Mouse (Mus musculus) cerebellum, postnatal 14 days (tissue): ENCODE results near the gene Klk1b5.

Experiments used
- DNase-seq, 2 experiments: peaks; one replicate each; pipeline ENCODE4 v3.0.0; 2021; ENCODE audit warnings: mixed read lengths in 2 of 2

Gene Klk1b5

DNA sequence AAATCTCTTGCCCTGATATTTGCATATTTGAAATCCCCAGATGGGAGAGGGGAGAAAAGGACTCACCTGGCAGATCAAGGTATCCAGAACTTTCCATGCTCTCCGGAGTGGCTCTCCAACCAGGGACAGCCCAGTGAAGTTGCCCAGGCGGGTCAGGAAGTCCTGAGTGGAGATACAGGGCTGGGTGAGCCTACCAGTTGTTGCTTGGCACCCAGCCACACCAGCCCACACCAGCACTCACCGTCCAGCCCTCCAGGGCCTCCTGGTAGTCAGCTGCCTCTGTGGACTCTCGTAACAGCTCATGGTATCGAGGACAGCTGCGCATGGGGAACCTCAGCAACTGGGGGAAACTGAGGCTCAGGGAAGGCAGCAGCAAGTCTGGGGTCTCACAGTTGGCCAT is 39.2 kb downstream of the Klk1b5 start:
- no peak for DNase-seq

GRCm38 (mm10) chr7:44257278-44257677 is 41.5 kb downstream of the Klk1b5 start, which contains the start of gene Acp4:
Acp4 (minus strand) TSS chr7:44257378.
- no peak for DNase-seq

- DNase-seq = no peak
These were observed 44.7 kb downstream of the Klk1b5 start for GRCm38 (mm10) chr7:44260410-44260809.

DNA sequence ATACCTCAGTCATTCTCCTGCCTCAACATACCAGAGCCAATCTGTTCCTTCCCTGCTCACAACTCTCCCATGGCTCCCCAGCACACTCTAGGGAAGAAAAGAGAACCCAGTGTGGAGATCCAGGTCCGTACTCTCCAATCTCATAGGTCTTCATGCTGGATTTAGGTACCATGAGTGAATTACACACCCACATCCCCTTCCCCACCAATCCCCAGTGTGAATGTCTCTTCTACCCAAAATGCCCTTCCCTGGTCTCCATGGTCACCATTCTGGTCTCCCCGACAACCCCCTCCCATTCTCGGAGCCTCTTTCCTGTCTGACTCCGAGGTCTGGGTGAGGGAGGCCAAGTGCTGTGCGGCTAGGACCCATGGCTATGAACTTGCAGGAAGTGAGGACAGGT is 45.4 kb downstream of the Klk1b5 start, which contains the start of gene Gm15517:
Gene Gm15517 (plus strand): TSS at position 301 of the 400 bp plus-strand sequence.
- no peak for DNase-seq

DNA sequence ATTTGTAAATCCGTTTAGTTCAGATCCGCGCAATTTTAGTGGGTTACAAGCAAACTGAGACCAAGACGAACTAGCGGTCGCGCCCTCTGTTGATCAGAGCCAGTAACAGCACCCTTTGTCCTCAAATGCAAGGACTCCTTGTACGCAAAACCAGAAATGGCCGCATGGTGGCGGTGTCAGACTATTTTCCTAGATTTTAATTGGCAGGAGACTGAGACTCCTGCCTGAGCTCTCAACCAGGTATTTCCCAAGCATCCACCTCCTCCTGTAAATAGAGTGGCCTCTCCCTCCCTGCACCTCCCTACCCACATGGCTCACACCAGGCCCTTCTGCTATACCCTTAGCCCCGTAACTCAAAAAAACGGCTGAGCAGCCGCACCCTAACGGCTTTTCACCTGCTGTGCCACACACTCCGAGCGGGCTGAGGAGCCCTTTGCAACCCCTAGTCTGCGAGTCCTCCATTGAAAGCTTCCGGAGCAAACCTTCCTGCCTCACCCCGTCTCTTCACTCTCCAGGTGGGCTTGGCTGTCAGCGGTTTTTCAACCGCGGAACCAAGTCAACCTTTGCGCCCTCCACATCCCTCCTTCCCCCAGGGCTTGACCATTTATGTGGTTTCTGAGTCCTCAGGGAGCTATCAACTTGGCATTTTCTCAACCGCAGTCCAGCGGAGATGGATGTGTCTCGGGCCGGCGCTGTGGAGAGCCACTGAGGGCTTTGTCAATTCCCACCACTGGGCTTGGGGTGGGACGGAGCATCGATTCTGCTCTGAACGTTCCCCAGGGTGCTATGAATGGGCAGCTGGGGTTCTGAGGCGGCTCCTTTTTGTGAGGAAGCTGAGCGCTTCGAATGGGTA is 47.3 kb downstream of the Klk1b5 start:
- DNase-seq = peak; percentile 99 to 100

DNA sequence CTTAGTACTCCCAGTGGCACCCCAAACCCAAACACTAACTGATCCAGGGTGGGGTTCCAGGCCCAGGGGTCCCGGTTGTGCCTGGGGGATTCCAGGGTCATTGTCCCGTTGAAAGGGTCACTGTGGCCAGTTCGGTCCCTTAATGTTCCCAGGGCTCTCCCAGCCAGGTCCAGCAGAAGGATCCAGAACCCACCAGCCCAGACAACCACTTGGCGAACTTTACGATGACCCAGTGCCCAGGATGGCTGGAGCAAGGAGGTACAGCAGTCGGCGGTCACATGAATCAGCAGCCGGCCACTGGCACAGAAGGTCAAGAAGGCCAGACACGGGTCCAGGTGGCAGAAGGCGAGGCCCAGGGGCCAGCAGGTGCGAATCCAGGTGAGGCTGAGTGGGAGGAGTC is 52.4 kb downstream of the Klk1b5 start:
- DNase-seq = no peak

DNA sequence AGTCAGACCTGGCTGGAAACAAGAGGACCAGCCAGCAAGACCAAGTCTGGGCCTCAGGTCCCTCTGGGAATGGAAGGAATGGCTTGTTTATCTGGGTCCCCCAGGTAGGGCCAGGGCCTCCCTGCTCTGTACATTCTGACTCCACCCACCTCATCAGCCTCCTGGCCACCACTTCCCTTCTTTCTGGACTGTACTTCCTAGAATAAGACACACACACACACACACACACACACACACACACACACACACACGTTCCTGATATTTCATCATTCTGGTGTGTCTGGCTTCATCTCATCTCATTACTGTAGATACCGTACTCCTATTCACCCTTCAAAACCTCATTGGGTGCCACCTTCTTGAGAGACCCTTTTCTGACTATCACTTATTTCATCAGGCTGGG is 53.7 kb downstream of the Klk1b5 start:
- DNase-seq = no peak
